Mouse (Mus musculus) left cerebral cortex, postnatal 25 days (tissue): ENCODE data around the gene Tenm4. TPM values are rescaled to one million over a fixed set of nuclear protein-coding genes. Genes with fewer than 3 reads are reported as not detected.

Source experiments
- DNase-seq, 2 experiments: peaks; one replicate each; pipeline ENCODE4 v3.0.0; 2022; ENCODE audit warnings: low spot score in 2 of 2, mixed read lengths in 1 of 2
- intact Hi-C: fragments of 180-260 bp; cut with DNase I; formaldehyde crosslinking; loops from one replicate; pipeline ENCODE4 v1.15.1; 2025
- total RNA-seq, 2 experiments: library from RNA; stranded (reverse); gene quantifications; 2 replicates each; pipeline ENCODE4 v1.2.3; 2021

The Tenm4 gene
- total RNA-seq, 2 experiments from 2014 or later = 134 to 162 TPM

GRCm38 (mm10) chr7:96761151-96761550 is 590.1 kb downstream of the Tenm4 start:
- intact Hi-C loops = no loop called here
- DNase-seq = no peak

DNA sequence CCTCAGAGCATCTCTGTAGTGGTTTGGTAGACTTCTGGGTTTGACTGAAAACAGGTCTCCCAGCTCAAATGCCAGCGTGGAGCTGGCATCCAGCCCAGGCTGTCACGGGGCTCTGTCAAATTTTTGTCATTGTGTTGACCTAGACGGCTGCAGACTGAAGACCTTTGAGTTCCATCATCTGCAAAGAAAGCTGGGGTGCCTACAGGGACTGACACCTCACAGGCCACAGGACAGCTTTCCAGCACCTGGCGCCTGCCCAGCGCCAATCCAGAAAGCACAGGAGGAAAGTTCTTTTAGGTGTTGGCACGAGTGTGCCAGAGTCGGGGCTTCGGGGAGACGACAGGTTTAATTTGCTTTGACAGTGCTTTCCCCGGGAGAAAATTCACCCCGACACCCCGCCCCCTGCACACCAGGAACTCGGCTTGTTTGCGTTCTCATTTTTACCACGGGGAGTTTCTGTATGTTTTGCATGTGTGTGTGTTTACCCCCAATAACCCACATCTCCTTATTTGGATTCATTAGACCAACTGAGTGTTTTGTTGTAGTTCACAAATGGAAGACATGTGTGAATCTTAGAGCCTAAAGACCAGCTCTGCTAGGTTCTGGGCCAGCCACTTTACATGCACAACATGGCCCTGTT is 594.4 kb downstream of the Tenm4 start:
- intact Hi-C loops = loop anchor here (5.0 kb wide), 1 partner anchor 243 kb away; no protein-coding TSS in a partner anchor
- DNase-seq = no peak

- intact Hi-C loops = loop anchor here (5.0 kb wide), 1 partner anchor 245 kb away; no protein-coding TSS in a partner anchor
- DNase-seq = no peak
Observed at GRCm38 (mm10) chr7:96767090-96767489, 596.0 kb downstream of the Tenm4 start.

- intact Hi-C loops = loop anchor here (5.0 kb wide), 1 partner anchor 246 kb away; no protein-coding TSS in a partner anchor
- peak in 1 of 2 experiments; percentile 57 for DNase-seq
Observed at GRCm38 (mm10) chr7:96768718-96769117, 597.7 kb downstream of the Tenm4 start.

- intact Hi-C loops = loop anchor here (5.0 kb wide), 1 partner anchor 247 kb away; no protein-coding TSS in a partner anchor
Observed at GRCm38 (mm10) chr7:96769784-96770183, 598.7 kb downstream of the Tenm4 start.

GRCm38 (mm10) chr7:96772966-96773365 is 601.9 kb downstream of the Tenm4 start:
- intact Hi-C loops = loop anchor here (2.0 kb wide), 1 partner anchor 66 kb away; no protein-coding TSS in a partner anchor
- DNase-seq = peak; percentile 36 to 73

More at GRCm38 (mm10) chr7:96769784-96770183, 598.7 kb downstream of the Tenm4 start:
- no peak for DNase-seq

DNA sequence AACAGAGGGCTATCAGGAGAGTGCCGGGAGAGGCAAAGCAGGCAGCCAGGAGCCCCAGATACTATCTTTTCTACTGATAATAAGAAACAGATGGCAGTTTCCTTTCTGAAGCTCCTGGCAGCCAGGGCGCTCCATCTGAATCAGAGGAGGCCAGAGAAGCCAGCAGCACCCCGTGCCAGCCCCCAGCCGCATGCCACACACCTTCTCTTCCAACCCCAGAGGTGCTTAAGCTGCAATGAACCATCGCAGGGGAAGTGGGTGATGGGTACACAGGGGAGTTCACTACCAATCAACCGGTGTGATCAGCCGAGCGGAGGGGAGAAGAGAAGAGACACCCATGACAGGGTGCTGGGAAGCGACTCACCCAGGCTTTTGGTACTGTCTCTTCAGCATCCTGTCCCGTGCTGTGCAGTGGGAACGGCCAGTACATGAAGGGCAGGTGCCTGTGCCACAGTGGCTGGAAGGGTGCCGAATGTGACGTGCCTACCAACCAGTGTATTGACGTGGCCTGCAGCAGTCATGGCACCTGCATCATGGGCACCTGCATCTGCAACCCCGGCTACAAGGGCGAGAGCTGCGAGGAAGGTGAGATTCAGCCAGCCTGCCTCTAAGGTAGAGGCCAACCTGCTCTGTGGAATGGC is 602.7 kb downstream of the Tenm4 start:
- intact Hi-C loops = loop anchor here (2.0 kb wide), 1 partner anchor 65 kb away; no protein-coding TSS in a partner anchor
- peak in 1 of 2 experiments; percentile 68 for DNase-seq

DNA sequence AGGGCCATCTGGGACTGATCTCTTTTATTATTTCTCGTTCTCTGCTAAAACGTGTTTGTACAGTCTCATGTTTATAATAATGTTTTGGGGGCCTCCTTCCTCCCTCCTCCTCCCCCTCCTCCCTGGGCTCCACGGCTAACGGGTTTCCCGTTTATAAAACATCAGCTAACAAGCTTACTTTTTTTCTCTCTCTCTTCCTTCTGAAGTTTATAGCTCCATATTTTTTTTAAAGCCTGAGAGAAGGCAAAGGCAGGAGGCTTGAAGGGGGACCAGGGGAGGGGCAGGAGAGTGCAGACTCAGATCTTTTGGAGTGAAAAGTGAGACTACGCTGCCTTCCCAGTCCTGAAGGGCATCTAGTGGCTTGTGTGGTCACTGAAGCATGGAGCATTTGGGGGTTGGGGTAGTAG is 604.0 kb downstream of the Tenm4 start:
- no peak for DNase-seq
- intact Hi-C loops = no loop called here

- DNase-seq = no peak
- intact Hi-C loops = loop anchor here (2.0 kb wide), 1 partner anchor 137 kb away; no protein-coding TSS in a partner anchor
Observed at GRCm38 (mm10) chr7:96777938-96778600, 607.0 kb downstream of the Tenm4 start.

DNA sequence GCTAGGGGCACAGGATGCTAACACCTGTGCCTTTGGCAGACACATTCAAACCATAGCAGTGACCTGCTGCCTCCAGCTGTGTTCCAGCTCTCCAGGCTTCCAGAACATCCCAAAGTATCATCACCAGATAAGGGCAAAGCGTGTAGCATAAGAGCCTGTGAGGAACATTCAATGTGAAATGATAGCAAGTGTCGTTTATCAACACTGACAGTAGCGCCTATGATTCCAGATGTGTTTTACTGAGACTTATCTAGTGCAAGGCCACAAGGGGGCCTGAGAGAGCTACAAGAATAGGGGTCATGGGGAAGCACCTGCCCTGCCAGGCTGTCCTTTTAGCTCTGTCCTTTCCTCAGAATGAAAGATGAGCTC is 607.5 kb downstream of the Tenm4 start:
- DNase-seq = no peak
- intact Hi-C loops = loop anchor here (2.0 kb wide), 1 partner anchor 136 kb away; no protein-coding TSS in a partner anchor

DNA sequence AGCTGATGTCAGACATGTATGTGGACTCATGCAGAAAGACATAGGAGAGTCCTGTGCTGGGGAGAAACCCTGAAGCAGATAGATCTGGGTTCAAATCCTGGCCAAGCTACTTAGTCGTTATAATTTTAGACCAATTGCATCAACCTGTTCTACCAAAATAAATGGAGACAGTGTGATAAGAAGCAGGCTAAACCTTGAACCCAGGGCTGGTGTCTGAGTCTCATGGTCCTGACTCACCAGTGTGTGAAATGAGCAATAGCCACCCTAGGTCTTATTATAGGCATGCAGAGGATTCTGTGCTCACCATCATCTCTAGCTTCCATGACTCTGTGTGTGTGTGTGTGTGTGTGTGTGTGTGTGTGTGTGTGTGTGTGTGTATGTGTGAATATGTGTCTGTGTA is 609.5 kb downstream of the Tenm4 start:
- intact Hi-C loops = no loop called here

GRCm38 (mm10) chr7:96781068-96781467 is 610.0 kb downstream of the Tenm4 start:
- intact Hi-C loops = no loop called here
- DNase-seq = no peak

More for the DNA sequence above, 609.5 kb downstream of the Tenm4 start:
- DNase-seq = no peak

- intact Hi-C loops = no loop called here
- no peak for DNase-seq
Observed at GRCm38 (mm10) chr7:96782686-96783085, 611.6 kb downstream of the Tenm4 start.

GRCm38 (mm10) chr7:96785808-96786207 is 614.8 kb downstream of the Tenm4 start:
- DNase-seq = no peak
- intact Hi-C loops = no loop called here

GRCm38 (mm10) chr7:96786262-96787044 is 615.4 kb downstream of the Tenm4 start:
- DNase-seq = peak in 1 of 2 experiments; percentile 27
- intact Hi-C loops = no loop called here

DNA sequence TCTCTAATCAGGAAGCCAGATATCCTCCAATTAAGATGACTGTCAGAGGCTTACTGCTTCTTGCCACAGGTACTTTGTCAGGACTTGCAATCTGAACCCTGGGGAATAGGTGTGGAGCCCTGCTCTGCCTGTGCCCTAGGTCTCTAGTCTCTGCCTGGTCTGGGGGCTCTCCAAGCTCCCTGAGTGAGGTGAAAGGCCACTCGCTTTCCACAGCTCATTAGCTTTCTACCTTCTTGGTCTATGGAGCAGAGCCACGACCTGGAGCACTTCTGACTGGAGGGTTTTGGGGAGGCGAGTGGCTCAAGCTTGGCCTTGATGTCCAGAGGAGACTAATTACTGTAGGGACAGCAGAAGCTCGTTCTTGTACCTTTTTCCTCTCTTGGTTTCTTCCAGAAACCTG is 617.1 kb downstream of the Tenm4 start:
- intact Hi-C loops = no loop called here

DNA sequence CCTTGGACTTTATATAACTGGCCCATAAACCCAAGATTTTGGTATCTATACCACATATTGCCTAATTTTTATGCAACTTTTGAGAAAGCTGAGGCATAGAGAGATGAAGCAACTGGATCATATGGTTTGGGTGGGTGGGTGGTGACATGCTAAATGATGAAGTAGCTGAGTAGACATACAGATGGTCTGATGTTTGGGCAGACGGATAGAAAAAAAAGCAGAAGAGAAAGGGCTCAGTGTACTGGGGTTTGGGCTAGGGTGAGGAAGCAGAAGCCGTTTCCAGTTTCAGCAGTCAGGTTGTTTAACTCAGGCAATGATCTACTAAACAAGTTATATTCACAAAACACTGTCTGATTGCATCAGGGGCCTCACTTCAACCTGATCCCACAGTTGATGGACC is 619.3 kb downstream of the Tenm4 start:
- intact Hi-C loops = no loop called here
- peak in 1 of 2 experiments; percentile 82 for DNase-seq

More for the DNA sequence above, 617.1 kb downstream of the Tenm4 start:
- DNase-seq = no peak

DNA sequence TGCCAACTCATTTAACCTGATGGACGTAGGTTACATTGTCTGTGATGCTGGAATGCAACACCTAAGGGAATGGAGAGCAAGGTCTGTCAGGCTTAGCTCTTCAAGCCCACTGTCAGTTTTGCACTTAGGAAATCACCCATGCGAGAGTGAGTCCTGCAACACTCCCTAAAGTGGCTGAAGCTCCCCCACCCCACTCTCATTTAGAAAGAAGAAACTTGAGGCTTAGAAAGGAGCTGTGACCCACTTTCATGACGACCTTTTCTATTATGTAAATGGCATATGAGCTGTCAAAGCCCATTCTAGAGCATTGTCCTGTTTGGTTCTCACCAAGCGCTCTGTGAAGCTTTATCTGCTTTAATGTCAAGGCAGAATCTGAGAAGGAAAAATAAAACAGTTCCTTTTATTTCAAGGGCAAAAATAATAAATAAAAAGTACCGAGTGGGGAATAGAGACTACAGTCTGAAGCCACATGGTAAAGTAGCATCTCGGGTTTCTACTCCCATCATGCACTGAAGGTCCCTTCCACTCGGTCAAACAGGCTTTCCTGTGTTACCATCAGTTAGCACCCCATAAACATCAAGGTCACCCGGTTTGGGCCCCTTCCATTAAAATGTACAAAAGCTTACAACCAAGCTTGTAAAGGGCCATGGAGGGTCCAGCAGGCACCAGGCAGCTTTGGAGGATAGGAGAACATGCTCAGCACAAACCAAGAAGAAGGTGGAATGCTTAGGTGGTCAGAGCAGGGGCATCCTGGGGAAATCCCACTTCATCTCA is 621.6 kb downstream of the Tenm4 start:
- DNase-seq = no peak
- intact Hi-C loops = no loop called here
